Mouse (Mus musculus): Measurements from ENCODE around the gene Ezh1.

DNA sequence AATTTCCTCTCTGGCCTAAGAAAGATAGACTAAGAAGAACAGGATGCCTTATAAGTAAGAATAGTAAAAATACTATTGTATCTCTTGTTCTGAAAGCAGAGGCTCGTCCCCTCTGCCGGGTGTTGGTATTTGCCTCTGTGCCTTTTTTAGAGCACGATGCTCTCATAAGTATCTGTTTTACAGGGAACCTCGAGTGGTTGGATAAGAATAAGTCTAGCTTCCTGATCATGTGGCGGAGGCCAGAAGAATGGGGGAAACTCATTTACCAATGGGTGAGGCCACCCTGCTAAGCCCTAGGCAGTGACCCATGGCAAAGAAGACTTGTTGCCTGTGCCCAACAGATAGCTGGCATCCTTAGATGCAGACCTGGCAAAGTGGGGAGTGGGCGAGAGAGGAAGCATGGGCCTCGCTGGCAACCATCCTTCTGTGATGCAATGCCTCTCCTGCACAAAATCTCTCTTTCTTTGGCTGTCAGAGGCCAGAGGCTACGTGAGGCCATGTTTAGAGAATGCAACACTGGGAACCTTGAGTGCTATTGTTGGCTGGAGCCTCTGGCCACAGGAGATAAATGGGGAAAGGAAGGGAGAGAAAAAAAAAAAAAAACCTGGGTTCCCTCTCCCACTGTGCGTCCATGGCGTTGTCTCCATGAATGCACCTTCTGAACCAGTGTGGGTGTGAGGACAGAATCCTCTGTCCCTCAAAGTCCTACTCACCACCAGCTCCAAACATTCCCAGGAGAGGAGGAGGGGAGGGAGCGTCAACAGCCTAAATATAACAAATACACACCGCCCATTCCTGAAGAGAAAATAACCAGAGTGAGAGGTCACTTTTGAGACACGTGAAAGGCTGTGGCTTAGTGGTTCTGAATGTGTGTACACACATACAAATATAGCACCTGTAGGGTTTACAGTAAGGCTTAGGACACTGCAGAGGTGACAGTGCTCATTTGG, 29.8 kb upstream of the Ezh1 start:
- TF ChIP-seq CTCF (IDR thresholded peaks at IDR 0.05; ENCODE audit: low read depth, low read length) (no peak), EP300 (IDR thresholded peaks at IDR 0.05; ENCODE audit: insufficient read depth, low read depth, low read length) (no peak)

Data from ES-Bruce4 (cell line).